Mouse (Mus musculus): Measurements from ENCODE around the gene Nckap5.
"Not testable (repeated sequence)": the region's sequence is repeated elsewhere in the genome, so short reads cannot be mapped to it uniquely, and the experiment has no call there.

Nckap5 gene

DNA sequence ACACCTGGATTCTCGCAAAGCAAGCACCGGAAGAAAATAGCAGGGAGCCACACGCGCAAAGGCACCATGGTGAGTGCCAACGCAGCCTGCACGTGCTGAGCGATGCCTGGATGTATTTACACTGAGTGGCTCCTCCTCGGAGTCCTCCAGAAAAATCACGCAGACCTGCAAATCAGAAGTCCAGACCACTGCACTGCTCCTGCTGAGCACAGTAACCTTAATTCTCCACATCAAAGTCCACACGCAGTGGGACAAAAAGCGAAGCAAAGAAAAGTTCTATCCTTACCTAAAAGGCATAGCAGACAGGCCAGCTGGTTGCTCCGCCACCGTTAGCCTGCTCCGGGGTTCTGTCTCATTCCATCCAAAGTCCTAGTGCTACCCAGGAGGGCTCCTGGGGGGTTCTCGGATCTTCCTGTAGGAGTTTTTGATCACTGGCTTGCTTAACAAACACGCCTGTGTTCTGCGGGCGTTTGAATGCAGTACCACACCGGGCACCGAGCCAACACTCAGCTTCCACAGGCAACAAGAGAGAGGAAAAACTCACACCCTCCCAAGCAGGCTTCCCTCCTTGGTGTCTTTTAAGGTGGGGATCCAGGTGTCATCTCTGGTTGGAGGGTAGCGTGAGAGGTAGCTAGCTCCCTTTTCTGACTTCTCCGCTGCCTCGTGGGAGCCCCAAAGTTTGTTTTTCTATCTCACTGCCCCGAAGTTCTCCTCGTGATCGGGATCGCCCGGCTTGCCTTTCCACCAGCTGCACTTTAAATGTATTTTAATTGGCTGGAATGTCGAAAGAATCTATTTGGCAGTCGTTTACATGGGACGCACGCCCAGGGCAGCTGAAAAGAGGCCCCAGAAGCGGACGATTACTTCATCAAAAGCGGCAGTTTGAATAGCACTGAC is at the start of gene Nckap5:
TSS of gene Nckap5 (minus strand) at position 769 of the 897 bp plus-strand sequence.
- DNase-seq (ENCODE audit: low read depth, low spot score), result peak; percentile 23

GRCm38 (mm10) chr1:126877495-126877894 is 46.9 kb upstream of the Nckap5 start:
- DNase-seq (ENCODE audit: low read depth, low spot score), result no peak

DNA sequence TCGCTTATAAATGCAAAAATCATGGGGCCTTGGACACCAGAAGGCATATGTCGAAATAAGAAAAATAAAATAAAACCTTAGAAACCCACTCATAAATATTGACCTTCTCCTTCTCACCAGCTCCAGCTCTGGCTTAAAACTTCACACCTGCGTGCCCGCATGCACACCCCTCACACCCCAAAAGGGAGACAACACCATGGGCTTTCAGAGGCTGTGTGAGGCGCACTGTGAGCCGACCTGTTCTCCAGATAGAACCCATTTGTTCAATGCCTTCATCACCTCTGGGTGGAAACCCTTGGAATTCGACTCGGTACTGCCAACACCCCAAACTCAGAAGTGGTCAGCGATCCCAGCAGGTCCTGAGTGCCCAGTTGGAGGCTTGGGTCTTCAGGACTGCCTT is 37.8 kb upstream of the Nckap5 start:
- no peak for DNase-seq (ENCODE audit: low read depth, low spot score)

GRCm38 (mm10) chr1:126867912-126868311 is 37.3 kb upstream of the Nckap5 start:
- no peak for DNase-seq (ENCODE audit: low read depth, low spot score)

- DNase-seq (ENCODE audit: low read depth, low spot score), result no peak
These were observed 35.0 kb upstream of the Nckap5 start for GRCm38 (mm10) chr1:126865591-126866086.

DNA sequence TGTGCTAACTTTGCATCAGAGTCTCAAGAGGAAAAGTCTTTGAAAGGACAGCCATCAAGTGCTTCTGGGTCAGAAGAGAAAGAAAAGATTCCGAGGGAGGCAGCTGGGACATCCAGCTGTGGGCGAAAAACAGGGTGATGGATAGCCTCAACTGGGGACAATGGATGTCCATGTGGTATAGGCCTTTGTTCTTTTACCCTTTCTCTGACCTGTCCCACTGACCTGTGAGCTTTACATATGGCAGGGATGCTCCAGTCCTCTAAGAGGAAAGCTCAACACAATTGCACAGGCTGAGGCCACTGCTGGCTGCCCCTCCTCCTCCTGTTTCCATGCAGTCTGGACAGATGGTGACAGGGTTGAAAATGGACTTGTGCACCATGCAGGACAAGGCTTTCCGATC is 31.2 kb upstream of the Nckap5 start:
- DNase-seq (ENCODE audit: low read depth, low spot score), result no peak

GRCm38 (mm10) chr1:126860537-126860936 is 29.9 kb upstream of the Nckap5 start:
- DNase-seq (ENCODE audit: low read depth, low spot score), result no peak

DNA sequence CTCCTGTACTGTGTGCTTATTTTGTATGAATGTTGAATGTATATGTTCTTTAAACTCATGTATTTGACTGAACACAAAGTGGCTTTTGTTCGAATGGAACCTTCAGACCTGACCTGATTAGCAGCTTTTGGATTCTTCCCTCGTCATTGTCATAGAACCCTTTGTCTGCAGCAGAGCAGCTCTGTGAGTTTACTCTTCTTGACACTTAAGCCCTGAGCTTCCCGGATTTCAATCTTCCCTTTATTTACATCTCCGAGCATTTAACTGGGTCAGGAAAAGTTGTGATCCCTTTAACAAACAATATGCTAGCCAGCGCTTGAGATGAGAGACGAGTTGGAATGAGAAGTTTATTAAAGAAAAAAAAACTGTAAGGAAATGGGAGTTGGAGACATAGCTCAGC is 18.9 kb upstream of the Nckap5 start:
- DNase-seq (ENCODE audit: low read depth, low spot score), result no peak

DNA sequence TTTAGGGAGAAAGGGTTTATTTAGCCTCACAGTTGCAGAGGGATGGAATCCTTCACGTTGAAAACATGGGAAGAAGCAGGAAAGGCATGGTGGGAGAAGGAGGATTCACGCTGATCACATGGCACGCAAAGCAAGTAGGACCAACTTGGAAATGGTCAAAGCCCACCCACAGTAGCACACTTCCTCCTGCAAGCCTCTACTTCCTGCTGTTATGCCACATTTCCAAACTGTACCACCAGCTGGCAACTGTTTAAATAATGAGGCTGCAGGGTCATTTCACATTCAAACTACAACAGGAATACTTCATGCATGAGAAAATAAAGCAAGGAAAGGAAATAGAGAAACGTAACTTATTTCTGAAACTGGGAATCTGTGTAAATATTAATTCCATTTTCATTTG is 15.7 kb upstream of the Nckap5 start:
- no peak for DNase-seq (ENCODE audit: low read depth, low spot score)

DNA sequence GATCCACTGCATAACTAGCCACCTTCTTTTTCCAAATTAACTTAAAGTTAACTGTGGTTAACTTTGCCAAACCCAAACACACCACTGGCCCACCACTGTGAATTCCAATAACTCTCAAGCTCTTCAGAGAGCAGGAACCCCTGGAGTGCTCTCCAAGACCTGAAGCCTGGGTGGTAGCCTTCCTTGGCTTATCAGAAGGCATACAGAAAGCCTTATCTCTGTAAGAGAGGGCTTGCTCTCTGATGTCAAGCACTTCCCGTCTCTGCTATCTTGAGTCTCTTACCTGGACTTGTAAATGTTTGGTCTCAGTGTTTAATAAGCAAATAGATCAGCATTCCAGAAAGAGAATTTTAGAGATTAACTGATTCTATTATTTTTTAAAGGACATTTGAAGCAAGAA is 2.3 kb upstream of the Nckap5 start:
- DNase-seq (ENCODE audit: low read depth, low spot score), result no peak

DNA sequence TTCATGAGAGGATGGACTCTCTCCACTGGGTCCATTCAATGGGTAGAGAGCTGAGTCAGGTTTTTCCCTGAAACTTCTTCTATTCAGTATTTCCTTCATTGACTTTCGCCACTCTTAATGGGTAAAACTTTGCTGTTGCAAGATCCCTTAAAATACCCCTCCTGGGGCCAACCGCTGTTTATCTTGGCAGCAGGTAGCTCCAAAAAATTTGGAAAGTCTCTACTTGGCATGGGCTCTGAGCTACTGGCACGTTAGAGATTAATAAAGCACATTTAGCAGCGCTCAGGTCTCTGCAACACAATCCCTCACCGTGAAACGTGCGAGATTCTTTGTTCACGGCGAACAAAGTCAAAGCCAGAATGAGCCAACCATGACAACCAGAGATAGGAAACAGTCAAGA is 1.6 kb downstream of the Nckap5 start:
- DNase-seq (ENCODE audit: low read depth, low spot score), result no peak

GRCm38 (mm10) chr1:126824841-126825240 is 5.8 kb downstream of the Nckap5 start:
- DNase-seq (ENCODE audit: low read depth, low spot score), result no peak

- DNase-seq (ENCODE audit: low read depth, low spot score), result no peak
These were observed 8.4 kb downstream of the Nckap5 start for GRCm38 (mm10) chr1:126822246-126822645.

- DNase-seq (ENCODE audit: low read depth, low spot score), result no peak
These were observed 13.1 kb downstream of the Nckap5 start for GRCm38 (mm10) chr1:126817381-126818034.

GRCm38 (mm10) chr1:126806994-126807611 is 23.5 kb downstream of the Nckap5 start:
- no peak for DNase-seq (ENCODE audit: low read depth, low spot score)

- no peak for DNase-seq (ENCODE audit: low read depth, low spot score)
These were observed 24.1 kb downstream of the Nckap5 start for GRCm38 (mm10) chr1:126806548-126806947.

DNA sequence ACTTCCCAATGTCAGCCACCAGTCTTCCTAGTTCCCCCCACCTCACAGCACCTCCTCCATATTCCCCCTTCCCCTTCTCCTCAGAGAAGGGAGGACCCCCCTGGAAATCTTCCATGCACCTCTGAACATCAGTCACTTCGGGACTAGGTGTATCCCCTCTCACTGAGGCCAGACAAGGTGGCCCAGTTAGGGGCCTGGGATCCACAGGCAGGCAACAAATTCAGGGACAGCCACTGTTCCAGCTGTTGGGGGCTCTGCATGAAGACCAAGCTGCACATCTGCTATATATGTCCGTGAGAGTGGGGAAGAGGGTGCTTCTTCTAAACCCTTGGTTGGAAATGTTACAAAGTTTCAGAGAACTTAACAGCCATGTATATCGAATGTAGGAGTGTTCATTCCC is 28.2 kb downstream of the Nckap5 start:
- no peak for DNase-seq (ENCODE audit: low read depth, low spot score)

- DNase-seq (ENCODE audit: low read depth, low spot score), result no peak
These were observed 28.9 kb downstream of the Nckap5 start for GRCm38 (mm10) chr1:126801706-126802105.

DNA sequence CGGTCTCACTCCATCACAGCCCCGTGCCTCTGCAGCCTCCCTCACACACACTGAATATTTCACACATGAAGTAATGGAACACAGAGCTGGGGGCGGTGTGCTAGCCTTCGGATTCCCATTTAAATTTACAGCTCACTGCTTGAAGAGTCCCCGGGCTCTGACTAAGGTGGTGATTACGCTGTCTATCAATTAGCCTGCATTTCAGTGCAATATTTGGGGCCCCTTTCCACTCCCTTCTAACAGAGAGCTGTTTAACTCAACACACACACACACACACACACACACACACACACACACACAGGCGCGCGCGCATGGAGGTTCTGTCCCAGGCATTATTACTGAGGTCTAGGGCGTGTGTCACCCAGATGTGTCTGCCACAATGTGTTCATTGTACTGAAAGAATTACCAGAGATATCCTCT is 31.2 kb downstream of the Nckap5 start:
- no peak for DNase-seq (ENCODE audit: low read depth, low spot score)

DNA sequence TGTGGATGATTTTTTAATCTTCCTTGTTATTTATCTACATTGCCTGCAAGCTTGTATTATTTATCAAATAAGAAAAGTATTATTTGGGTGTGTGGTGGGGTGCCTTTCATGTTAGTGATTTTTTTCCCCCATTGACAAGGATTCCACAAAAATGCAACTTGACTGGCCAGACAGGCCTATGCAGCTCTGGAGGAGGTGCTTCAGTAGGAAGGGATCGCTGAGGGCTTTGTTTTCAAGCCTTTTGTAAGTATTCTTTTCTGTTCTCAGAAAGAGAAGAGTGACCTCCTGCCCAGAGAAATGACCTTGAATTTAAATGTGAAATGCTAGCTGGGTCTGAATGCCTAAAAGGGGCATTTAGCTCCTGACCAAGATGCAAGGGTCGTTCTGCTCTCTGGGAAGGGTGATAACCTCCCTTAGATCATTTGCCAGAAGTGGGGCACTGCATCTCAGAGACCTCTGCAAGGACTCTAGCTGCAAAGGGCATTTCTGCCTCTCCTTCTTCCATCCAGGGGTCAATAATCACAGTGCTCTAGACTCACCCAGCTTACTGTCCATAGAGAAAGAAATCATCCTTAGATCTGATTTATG is 50.2 kb downstream of the Nckap5 start:
- DNase-seq (ENCODE audit: low read depth, low spot score), result not testable (repeated sequence)

DNA sequence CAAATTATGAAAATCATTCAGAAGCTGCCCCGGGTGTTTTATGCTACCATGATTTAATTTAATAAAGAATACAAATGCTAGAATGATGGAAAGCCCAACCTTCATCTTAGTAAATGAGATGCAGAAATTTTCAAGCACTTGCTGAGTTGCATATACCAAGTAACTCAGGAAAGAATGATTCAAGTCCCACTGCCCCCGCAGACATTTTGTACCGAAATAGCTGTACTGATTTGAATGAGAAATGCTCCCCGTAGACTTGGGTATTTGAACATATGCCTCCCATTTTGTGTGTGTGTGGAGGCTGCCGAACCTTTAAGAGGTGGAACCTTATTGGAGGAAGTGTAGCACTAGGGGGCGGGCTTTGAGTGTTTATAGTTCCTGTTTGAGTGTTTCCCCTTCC is 56.7 kb downstream of the Nckap5 start:
- not testable (repeated sequence) for DNase-seq (ENCODE audit: low read depth, low spot score)

DNA sequence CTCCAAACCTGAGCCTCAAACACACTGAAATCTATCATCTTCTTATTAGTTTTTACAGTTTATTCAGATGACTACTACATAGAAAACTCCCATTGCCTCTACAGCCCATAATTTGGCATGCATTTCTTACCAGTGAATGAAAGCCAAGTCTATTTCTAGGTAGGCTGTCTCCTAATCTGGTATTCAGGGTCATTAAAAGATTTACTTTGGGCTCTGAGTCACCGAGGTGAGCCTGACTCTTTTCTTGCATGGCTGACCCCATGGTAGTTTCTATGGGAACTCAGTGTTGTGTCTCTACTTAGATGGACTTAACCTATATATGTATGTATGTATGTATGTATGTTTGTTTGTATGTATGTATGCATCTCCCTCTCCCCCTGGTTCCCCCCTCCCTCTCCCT is 63.6 kb downstream of the Nckap5 start:
- no peak for DNase-seq (ENCODE audit: low read depth, low spot score)
